Mouse (Mus musculus) cortical plate, adult 2 months (tissue): ENCODE measurements at regions not wholly inside any gene's neighbourhood (a gene's known extent, or its start where the extent isn't known, plus 50 kb on each side); places are given as distances from the start of the nearest gene placed in this dataset.

ENCODE experiments used
- CTCF ChIP-seq: fragments of 200-500 bp; IDR thresholded peaks from 2 replicates; pipeline ENCODE4 v1.5.1; 2011; ENCODE audit warnings: mild to moderate bottlenecking, control low read depth, low read length; ENCODE audit not compliant: insufficient read depth; ENCODE audit errors: extremely low read depth
- POLR2A ChIP-seq: fragments of 200-500 bp; IDR thresholded peaks from 2 replicates; pipeline ENCODE4 v1.6.1; 2011; ENCODE audit warnings: mild to moderate bottlenecking, low read length, control low read depth; ENCODE audit not compliant: insufficient read depth; ENCODE audit errors: extremely low read depth

DNA sequence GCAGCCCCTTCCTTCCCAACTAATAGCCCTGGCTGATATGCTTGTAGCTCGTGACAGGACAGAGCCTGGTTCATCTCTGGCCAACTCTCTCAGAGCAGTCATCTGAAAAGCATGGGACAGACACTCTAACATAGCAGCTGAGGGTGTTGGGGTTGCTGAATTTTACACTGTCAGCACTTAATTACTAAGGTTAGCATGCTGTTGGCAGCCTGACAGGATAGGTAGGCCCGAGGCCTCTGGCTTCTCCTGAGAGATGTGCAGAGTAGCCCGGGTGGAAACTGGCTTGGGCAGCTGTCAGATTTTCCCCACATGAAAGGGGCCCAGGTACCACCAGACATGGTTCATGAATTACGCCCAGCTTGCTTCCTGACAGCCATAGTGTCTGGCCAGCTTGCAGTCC, 106.6 kb downstream of the Gadd45g start:
- TF ChIP-seq POLR2A (no peak), CTCF (no peak)
